In the genomic region with DNA sequence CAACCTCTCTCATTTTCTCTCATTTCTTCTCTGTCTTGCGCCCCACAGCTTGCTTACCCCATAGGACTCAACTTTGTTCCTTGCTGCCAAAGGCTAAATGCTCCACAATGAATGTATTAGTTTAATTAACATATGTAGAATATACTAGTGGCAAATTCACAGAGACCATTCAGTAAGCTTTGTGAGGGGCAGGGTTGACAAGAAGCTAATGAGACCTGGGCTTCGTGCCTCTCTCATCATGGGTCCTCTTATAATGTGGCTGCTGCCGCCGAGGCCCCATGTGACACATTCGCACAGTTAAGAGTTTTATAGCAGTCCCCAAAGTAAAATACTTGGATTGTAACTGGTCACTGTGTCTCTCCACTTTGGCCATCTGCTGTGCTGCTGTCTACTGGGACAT, we compare ENCODE assay signal across 29 mouse cellular contexts.
"Had no signal": no experiment of that assay in that cellular context is flagged by ENCODE, and none has a peak within 500 bp of the region (broad histone marks: within the 10 kb centered on the region; RNA-seq: fewer than 3 reads in every experiment).

No protein-coding gene starts in this region.

- H3K4me3 ChIP-seq: gastrocnemius, adult 2 months; heart, adult 2 months; heart, embryonic 10.5 days; heart, embryonic 12.5 days; hindbrain, embryonic 10.5 days; hindbrain, embryonic 12.5 days; intestine, embryonic 15.5 days; layer of hippocampus, adult 2 months; left cerebral cortex, adult 2 months; limb, embryonic 10.5 days; limb, embryonic 12.5 days; liver, embryonic 13.5 days; liver, embryonic 15.5 days had no signal

- H3K27me3 ChIP-seq: heart, embryonic 12.5 days; hindbrain, embryonic 12.5 days; intestine, embryonic 15.5 days; limb, embryonic 12.5 days; liver, embryonic 15.5 days had no signal

- H3K36me3 ChIP-seq: heart, embryonic 10.5 days; heart, embryonic 12.5 days; hindbrain, embryonic 10.5 days; hindbrain, embryonic 12.5 days; intestine, embryonic 15.5 days; limb, embryonic 10.5 days; limb, embryonic 12.5 days; liver, embryonic 13.5 days; liver, embryonic 15.5 days had no signal

- H3K9me3 ChIP-seq: heart, embryonic 10.5 days; heart, embryonic 12.5 days; hindbrain, embryonic 10.5 days; hindbrain, embryonic 12.5 days; intestine, embryonic 15.5 days; limb, embryonic 10.5 days; limb, embryonic 12.5 days; liver, embryonic 13.5 days; liver, embryonic 15.5 days had no signal

- H3K27ac ChIP-seq: gastrocnemius, adult 2 months; heart, adult 2 months; heart, embryonic 10.5 days; hindbrain, embryonic 10.5 days; hindbrain, embryonic 12.5 days; hindbrain, embryonic 14.5 days; intestine, embryonic 15.5 days; layer of hippocampus, adult 2 months; left cerebral cortex, adult 2 months; limb, embryonic 10.5 days; limb, embryonic 12.5 days; liver, embryonic 13.5 days; liver, embryonic 15.5 days had no signal

- H3K4me1 ChIP-seq: hindbrain, embryonic 10.5 days; hindbrain, embryonic 12.5 days; limb, embryonic 10.5 days; limb, embryonic 12.5 days; liver, embryonic 13.5 days; liver, embryonic 15.5 days had no signal

- DNase-seq: gastrocnemius, adult 2 months; gastrocnemius, postnatal 10 days; gastrocnemius, postnatal 25 days; heart, adult 2 months; heart, postnatal 10 days; heart, postnatal 4 days; kidney, adult 18-20 months; kidney, adult 8-10 months; kidney, postnatal 10 days; kidney, postnatal 25 days; kidney, postnatal 4 days; liver; liver, embryonic 13.5 days; liver, postnatal 0 days had no signal

- H3K4me2 ChIP-seq: heart, embryonic 12.5 days; hindbrain, embryonic 12.5 days; hindbrain, embryonic 14.5 days; intestine, embryonic 15.5 days; limb, embryonic 12.5 days; liver, embryonic 11.5 days; liver, embryonic 13.5 days; liver, embryonic 15.5 days had no signal

- ATAC-seq: hindbrain, embryonic 16.5 days; inflammation-experienced regulatory T-cells, adult 6 months; intestine, embryonic 15.5 days; intestine, postnatal 0 days; liver, postnatal 0 days had no signal

- H3K9ac ChIP-seq: heart, embryonic 12.5 days; hindbrain, embryonic 12.5 days; hindbrain, embryonic 14.5 days; intestine, embryonic 15.5 days; limb, embryonic 12.5 days; liver, embryonic 13.5 days; liver, embryonic 15.5 days; liver, postnatal 0 days had no signal
